Mouse (Mus musculus): ENCODE measurements around the gene Vmn2r99. TPM values are rescaled to one million over a fixed set of nuclear protein-coding genes. Genes with fewer than 3 reads are reported as not detected.

Gene Vmn2r99
- not detected in 2 replicates for polyA plus RNA-seq (2012; rRNA removed)

DNA sequence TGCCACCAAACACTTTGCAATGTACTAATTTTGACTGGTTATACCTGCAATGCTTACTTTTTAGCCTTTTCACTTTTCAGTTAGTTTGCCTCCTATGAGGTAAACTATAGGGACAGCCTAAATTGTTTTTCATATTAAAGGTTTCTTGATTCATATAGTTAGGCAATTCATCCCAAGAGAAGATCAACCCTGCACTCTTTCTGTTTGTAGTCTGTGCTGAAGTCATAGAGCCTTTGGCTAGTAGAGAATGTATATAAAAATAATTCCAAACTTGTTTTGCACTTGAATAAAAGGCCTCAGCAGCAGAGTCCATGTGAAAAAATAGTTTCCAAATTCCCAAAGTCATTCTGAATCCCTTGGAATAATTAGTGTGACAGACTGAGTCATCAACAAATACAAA lies at the start of gene Vmn2r99:
Gene Vmn2r99 (plus strand): TSS at position 301 of the 400 bp plus-strand sequence.

Other genes starting within 250 kb of the Vmn2r99 start
- gene Vmn2r100, start 142.8 kb downstream of the Vmn2r99 start, polyA plus RNA-seq (2012; rRNA removed), result not detected in 2 replicates
- not detected in 2 replicates for gene Vmn2r101, start 215.3 kb downstream of the Vmn2r99 start, polyA plus RNA-seq (2012; rRNA removed)